Mouse (Mus musculus) left cerebral cortex, postnatal 14 days (tissue): Measurements from ENCODE around the gene Nfia. TPM values are rescaled to one million over a fixed set of nuclear protein-coding genes. Genes with fewer than 3 reads are reported as not detected.
A peak's percentile ranks its signal among the peaks of the same experiment; 100 is the strongest.

Experiments used
- DNase-seq, 2 experiments: peaks; one replicate each; pipeline ENCODE4 v3.0.0; 2021 to 2022; ENCODE audit warnings: low spot score in 2 of 2, mixed read lengths in 1 of 2
- intact Hi-C: fragments of 180-260 bp; cut with DNase I; formaldehyde crosslinking; loops from one replicate; pipeline ENCODE4 v1.15.1; 2025
- total RNA-seq, 2 experiments: library from RNA; stranded (reverse); gene quantifications; 2 replicates each; pipeline ENCODE4 v1.2.3; 2021

The Nfia gene
- total RNA-seq, 2 experiments from 2014 or later = 67.1 to 75.4 TPM

GRCm38 (mm10) chr4:98056396-98057020, 284.0 kb downstream of the Nfia start:
- DNase-seq = no peak
- intact Hi-C loops = no loop called here

- DNase-seq = no peak
- intact Hi-C loops = no loop called here
Measured at GRCm38 (mm10) chr4:98057246-98057645, 284.7 kb downstream of the Nfia start.

- intact Hi-C loops = no loop called here
- no peak for DNase-seq
Measured at GRCm38 (mm10) chr4:98057721-98058120, 285.2 kb downstream of the Nfia start.

- no peak for DNase-seq
- intact Hi-C loops = no loop called here
Measured at GRCm38 (mm10) chr4:98058182-98058581, 285.6 kb downstream of the Nfia start.

- intact Hi-C loops = no loop called here
- no peak for DNase-seq
Measured at GRCm38 (mm10) chr4:98060601-98061000, 288.1 kb downstream of the Nfia start.

- DNase-seq = no peak
- intact Hi-C loops = no loop called here
Measured at GRCm38 (mm10) chr4:98061086-98061485, 288.6 kb downstream of the Nfia start.

- intact Hi-C loops = no loop called here
- DNase-seq = no peak
Measured at GRCm38 (mm10) chr4:98063280-98063679, 290.7 kb downstream of the Nfia start.

GRCm38 (mm10) chr4:98076106-98076505, 303.6 kb downstream of the Nfia start:
- intact Hi-C loops = no loop called here
- no peak for DNase-seq

GRCm38 (mm10) chr4:98076624-98077023, 304.1 kb downstream of the Nfia start:
- intact Hi-C loops = no loop called here
- peak in 1 of 2 experiments; percentile 3 for DNase-seq

- no peak for DNase-seq
- intact Hi-C loops = no loop called here
Measured at GRCm38 (mm10) chr4:98080586-98080985, 308.1 kb downstream of the Nfia start.

- intact Hi-C loops = no loop called here
- DNase-seq = no peak
Measured at GRCm38 (mm10) chr4:98081962-98082361, 309.4 kb downstream of the Nfia start.

GRCm38 (mm10) chr4:98082512-98082911, 310.0 kb downstream of the Nfia start:
- intact Hi-C loops = no loop called here
- DNase-seq = no peak

- intact Hi-C loops = no loop called here
- DNase-seq = no peak
Measured at GRCm38 (mm10) chr4:98085060-98085459, 312.5 kb downstream of the Nfia start.

- intact Hi-C loops = no loop called here
- DNase-seq = no peak
Measured at GRCm38 (mm10) chr4:98086976-98087375, 314.4 kb downstream of the Nfia start.

GRCm38 (mm10) chr4:98089985-98090384, 317.5 kb downstream of the Nfia start:
- intact Hi-C loops = no loop called here
- no peak for DNase-seq

- no peak for DNase-seq
- intact Hi-C loops = no loop called here
Measured at GRCm38 (mm10) chr4:98090586-98090985, 318.1 kb downstream of the Nfia start.

GRCm38 (mm10) chr4:98091368-98091827, 318.9 kb downstream of the Nfia start:
- DNase-seq = peak; percentile 31 to 32
- intact Hi-C loops = no loop called here

GRCm38 (mm10) chr4:98091901-98092472, 319.5 kb downstream of the Nfia start:
- intact Hi-C loops = no loop called here

GRCm38 (mm10) chr4:98094112-98094805, 321.7 kb downstream of the Nfia start:
- no peak for DNase-seq
- intact Hi-C loops = no loop called here

More at GRCm38 (mm10) chr4:98091901-98092472, 319.5 kb downstream of the Nfia start:
- DNase-seq = no peak

GRCm38 (mm10) chr4:98095060-98095459, 322.5 kb downstream of the Nfia start:
- no peak for DNase-seq
- intact Hi-C loops = no loop called here
